Mouse (Mus musculus) lung, postnatal 10 days (tissue): ENCODE measurements at regions not wholly inside any gene's neighbourhood (a gene's known extent, or its start where the extent isn't known, plus 50 kb on each side); places are given as distances from the start of the nearest gene placed in this dataset.

ENCODE experiments used
- DNase-seq: peaks from one replicate; pipeline ENCODE4 v3.0.0; 2021

DNA sequence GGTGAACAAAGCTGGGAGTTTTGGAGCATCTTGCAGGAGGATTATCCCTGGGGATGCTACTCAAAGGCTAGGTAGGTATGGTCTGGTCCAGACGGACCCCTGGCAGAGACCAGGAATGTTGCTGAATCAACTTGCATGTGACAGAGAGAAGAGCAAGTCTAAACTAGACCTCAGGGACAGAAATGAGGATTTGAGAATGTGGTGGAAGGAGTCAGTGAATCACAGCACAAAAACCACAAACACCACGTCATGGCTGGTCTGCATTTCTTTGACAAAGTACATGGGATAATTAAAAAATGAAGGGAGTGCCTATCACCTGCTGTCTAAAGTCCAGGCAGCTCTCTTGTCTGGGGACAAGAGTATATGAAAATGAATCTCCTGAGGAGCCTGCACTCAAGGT is 95.1 kb upstream of the Ubl3 start:
- no peak for DNase-seq

DNA sequence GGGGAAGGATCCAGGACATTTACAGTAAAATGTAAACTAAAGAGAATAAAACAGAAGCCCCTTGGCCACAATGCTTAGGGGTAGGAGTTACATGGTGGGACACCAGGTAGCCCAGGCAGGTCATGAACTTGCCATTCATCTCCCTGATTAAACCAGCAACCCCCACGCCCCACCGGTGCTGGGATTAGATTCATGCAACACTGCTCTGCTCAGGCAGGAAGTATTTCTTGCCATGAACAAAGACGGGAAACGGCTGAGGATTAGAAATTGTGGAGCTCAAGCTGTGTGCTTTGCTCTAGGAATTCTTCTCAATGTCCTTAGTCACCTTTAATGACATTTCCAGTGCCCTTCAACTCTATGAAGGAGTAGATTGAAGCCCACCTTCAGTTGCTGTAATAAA is 93.2 kb upstream of the Ubl3 start:
- DNase-seq = no peak

DNA sequence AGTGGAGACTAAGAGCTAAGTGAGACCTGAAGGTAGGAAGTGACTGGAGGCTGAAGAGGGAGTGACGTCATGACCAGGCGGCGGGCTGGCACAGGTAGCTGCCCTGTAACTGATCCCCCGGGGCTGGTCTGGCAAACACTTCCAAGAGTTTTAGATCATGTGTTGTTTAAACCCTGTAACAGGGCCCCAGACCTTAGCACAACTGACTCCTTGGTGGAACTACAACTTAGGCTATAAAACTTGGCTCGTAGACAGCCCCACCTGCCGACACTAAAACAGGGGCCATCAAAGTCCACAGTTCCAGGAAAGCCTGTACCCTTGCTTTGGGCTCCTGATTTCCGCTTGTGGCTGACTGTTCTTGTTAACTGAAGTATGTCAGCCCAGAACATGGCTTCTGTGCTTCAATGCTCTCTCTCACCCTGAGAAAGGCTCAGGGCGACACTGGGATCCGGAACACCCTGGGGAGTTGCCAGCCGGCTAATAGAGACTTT is 92.6 kb upstream of the Ubl3 start:
- no peak for DNase-seq

DNA sequence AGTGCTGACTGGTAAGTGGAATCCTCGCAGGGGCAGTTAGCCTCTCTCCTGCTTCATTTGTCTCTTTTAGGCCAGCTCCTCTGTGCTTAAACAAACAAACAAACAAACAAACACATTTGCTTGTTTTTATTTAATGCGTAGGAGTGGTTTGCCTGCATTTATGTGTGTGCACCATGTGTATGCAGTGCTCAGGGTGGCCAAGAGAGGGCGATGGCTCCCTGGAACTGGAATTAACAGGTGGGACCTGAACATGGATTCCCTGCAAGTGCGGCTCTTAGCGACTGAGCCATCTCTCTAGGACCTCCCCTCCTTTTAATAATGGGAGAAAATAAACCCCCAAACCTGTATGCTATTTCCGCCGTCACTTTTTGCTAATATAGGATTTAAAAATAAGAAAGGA is 91.8 kb upstream of the Ubl3 start:
- no peak for DNase-seq

DNA sequence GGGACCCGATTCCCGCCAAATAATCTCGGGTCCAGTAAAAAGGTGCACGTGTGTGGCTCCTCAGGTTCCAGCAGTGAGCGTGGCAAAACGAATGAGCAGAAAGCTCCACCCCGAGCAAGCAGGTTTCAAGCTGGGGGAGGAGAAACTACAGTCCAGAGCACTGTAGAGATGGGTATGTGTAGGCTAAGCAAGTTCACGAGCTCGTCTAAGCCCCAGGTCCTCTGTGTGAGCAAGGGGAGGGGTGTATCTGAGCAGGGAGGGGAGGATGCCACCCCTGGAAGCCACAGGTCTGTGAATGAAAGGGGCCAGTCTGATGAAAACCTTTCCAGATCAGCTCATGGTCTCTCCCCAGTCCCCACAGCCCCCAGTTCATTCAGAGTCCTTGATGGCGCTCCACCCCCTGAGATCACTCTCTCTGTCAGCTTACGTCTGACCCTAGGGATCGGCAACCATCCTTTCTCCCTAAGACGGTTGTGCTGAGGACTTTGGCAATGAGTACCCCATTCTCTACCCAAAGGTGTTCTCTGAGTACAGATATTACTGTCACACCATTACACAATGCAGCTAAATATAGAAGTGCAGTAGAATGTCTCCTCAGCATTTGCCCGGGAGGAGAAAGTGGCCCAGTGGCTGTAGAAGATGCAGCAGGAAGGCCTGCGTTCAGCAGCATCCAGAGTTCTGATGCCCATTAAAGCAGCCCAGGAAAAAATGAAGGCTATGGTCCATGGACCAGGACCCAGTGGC is 89.2 kb upstream of the Ubl3 start:
- DNase-seq = no peak

DNA sequence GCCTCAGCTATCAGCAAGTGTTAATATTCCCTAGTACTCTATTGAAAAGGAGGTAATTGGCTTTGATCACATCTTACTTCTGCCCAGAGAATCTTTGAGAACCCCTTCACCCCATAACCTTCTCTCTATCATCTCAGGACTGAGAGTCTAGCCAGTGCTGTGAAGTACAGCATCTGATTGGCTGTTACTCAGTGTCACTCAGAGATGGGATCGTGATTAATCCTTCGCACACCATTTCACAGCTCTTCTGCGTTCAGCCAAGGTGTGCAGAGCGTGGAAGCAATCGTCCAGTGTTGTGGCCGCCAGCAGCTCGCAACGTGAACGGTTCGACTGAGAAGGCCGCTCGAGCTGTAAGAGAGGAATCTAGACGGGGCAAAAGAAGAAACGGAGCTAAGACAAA is 87.9 kb upstream of the Ubl3 start:
- no peak for DNase-seq

DNA sequence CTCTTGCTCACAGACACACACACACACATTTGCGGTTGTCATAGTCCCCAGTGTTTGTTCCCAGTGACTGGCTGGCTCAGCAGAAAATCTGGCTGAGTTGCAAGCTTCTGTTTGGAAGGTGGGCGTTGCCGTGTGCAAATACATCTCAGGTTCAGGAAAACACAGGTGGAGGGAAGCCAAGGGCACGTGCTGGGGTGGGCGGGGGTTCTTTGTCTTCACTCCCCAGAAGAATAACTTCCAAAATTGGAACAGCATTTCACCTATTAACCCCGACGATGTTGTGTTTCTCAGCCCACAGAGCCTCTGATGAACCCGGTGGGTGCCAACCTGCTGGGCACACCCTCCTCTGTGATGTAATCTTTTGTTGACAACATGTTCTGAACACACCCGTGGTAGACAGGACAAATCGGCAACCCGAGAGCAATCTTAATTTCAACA is 82.3 kb upstream of the Ubl3 start:
- peak; percentile 38 for DNase-seq

DNA sequence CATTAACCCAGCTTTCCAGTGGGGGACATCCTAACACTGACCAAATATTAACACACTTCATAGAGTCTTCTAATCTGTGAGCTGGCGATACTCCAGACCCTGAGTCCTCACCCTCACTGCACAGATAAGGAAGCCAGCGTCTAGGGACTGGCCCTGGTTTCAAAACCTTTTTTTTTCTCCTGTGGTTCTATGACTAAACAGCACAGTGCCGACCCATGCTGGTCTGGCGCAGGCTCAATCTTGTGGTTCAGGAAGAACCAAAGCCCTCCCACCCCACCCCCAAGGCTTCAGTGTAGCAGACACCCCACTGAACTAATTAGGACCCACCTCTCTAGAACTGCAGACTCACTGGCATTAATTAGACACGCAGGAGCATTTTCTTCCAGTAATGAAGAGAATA is 81.4 kb upstream of the Ubl3 start:
- DNase-seq = peak; percentile 29

DNA sequence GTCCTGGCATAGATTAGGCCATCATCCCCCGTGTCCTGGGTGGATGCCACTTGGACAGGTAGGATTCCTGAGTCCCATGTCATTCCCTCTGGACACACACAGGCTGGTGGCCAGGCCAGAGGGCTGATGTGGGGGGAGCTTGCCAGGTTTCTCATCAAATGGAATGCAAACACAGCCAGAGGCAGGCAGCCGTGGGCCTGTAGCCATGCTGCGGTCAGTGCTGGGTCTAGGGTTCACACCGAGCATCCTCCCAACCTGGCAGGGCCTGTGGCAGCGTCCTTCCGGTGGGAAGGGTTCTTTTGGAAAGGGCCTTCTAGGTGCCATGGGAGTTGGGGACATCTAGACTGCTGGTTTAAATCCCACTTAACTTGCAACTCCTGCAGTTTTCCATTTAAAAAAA is 80.7 kb upstream of the Ubl3 start:
- DNase-seq = no peak

DNA sequence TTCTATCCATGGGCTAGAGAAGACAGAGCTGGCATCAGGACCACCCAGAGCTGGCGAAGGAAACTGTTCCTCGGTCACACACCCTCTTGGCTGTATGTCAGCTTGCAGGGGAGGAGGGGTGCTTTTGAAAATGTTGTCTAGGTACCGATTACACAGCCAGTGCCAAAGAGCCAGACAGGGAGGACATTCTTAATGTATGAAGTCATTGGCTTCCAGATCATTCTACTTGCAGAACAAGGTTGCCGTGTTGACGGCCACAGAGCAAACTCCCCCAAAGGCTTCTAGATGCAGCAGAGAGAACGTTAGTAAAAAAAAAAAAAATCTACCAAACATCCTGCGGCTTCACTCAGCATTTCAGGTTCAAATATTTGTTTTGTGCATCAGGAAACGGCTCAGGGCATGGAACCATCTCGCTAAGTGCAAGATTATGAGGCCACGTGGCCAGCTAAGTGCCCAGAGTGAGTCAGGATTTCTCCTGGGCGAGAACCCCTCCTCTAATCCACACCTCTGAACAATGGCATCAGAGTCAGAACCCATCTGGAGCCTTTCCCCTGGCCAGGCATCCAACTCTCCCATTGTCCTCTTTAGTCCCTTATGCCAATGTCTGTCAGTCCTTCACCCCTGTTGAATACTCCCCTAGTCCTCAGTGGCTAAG is 80.1 kb upstream of the Ubl3 start:
- peak; percentile 58 for DNase-seq

DNA sequence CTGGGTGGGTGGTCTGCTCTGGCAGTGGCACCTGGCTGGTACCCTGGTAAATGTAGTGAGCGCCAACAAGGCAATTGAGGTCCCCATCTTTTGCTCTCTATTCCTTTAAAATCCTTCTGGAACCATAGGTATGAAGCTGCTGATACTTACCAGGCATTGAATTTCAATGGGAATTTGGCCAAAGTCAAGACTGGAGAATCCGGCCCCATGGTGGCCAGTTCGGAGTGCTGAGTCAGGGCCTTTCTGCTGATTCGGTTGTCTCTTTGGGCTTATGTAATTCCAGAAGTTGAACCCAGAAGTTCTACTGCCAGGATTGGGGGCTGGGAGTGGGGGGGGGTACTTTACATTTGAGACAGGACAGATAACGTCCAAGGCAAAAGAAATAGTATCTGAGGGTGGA is 79.0 kb upstream of the Ubl3 start:
- DNase-seq = no peak

DNA sequence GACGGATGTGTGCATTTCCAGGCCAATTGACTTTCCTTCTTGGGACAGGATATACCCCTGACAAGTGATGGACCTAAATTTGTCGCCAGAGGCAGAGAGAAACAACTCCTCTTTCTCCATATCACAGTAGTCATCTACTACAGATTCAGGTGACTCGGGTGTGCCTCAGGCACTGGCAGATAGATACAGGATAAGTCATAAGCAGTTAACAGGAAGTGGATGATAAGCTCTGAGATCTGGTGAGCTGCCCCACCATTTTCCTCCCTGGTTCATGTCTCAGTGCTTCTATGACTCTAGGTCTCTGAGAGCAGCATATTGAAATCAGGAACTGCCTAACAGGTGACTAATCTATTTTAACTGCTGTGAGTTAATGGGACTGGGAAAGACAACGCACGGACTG is 73.4 kb upstream of the Ubl3 start:
- DNase-seq = no peak

DNA sequence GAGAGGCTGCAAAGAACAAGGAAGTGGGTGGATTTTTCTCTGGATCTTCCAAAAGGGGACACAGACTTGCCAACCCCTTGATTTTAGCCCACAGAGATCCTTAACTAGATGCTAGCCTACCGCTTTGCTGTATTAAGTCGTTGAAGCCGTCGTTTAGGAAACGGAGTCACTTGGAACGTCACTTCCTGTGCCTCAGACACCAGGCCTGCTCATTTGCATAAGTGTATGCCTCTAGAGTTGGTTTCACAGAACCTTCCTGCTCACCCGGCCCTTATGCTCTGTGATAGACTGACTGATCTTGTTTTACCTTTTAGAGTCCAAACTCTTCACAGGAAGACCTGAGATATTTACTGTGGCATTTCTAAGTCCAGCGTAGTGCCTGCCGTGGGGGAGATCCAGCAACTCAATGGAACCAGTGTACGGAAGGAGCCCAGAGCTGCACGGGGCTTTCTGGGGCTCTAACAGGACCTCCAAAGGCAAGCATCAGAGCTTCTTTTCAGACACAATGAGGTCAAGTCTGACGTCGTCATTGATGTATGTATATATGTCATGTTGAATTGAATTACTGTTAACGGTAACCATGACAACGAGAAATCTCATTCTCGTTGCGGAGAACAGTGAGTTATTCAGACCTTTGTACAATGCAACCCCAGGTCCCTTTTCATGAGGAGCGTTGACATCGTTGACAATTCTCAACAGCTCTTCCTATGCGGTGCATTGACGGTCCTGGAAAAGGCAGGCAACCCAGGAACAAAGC is 72.2 kb upstream of the Ubl3 start:
- no peak for DNase-seq

DNA sequence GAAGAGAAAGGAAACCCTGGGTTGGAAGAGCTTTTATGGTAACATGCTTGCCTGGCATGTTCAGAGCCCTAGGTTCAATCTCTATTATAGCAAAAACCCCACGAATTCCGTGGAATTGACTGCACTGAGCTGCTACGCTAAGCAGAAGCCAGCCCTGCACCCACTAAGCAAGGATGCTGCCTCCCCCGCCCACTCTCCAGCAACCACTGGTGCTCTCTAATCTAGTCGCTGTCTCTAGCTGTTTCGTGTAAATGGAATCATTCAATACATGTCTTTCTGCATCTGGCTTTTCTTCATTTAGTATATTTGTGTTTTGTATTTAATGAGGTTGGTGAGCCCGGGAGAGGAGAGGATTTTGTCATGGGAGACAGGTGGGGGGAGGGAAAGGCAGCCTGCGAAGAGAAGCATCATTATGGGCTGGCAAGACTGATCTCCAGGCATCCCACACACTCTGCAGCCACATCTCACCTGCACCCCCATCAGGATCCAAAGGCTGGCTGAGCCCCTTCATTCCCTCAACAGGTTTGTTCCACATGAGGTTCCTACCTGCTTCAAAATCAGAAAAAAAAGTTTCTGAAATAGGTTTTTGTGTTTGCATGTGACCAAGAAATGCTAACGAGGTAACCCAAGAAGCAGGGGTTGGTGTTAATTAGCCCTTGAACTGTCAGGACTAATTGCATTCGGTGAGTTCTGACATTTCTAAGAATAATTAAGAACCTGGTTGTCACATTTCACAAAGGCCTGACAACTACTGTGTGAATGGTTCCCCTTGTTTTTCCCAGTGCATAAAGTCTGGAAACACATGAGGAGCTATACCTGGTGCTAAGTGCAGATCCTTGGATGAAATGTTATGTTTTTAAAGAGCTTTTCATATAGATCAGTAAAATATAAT is 68.6 kb upstream of the Ubl3 start:
- no peak for DNase-seq

DNA sequence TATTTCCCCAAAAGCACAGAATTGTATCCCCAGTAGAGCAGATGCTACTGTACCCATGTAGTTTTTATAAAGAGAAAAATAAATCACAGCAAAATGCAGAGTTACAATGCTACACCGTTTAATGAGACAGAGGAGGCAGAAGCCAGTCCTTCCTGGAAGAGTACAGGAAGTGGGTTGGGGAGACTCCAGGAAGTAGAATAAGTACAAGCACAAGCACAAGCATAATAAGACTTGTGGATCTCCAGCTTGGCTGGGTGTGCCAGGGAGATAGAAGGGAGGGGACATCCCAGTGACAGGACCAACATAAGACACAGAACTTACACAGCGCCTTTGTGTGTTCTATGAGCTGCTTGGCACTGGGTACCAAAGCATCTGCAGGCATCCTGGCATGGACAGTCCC is 67.3 kb upstream of the Ubl3 start:
- no peak for DNase-seq

DNA sequence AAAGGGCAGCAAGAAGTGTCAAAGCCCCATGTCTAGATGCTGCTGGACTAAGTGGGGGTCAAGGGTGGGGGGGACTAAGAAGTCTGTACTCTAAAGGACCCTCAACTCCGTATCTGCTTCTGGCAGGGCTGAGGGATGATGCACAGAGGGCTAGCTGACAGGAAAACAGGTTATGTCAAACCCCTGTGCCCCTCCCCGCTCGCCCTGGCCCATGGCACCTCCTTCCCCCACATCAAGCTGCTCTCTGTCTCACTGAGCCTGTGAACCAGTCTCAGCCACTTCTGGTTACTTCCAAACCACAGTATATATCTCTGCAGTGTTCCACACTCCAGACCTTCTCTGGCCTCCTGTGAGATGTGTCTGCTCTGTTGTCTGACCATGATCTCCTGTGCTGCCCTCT is 63.8 kb upstream of the Ubl3 start:
- DNase-seq = no peak

DNA sequence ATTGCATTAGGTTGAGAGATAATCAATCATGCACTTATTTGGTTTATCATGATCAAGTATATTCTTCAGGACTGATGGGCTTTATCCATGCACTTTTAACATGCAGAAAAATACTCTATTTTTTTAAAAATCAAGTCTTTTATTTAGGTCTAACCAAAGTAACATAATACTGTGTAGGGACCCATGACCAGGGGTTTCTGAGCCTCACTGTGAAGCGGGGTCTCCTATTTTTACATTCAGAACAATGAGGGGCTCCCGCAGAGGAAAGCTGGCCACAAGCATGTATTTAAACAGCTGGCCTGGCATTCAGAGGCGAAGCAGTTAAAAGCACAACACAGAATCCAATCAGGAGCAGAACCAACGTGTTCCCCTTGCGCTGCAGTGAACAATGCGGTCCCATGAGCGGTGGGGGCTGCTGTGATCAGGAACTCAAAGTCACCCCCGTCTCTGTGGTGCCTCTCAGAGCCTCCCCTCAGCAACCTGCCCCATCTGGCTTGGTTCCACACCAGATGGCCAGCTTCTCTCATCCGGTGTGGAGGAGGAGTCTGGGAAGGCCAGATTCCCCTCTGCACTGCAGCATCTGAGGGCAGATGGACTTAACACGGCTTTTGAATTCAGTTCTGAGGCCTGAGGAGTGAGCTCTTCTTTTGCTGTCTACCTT is 63.2 kb upstream of the Ubl3 start:
- peak; percentile 54 for DNase-seq

DNA sequence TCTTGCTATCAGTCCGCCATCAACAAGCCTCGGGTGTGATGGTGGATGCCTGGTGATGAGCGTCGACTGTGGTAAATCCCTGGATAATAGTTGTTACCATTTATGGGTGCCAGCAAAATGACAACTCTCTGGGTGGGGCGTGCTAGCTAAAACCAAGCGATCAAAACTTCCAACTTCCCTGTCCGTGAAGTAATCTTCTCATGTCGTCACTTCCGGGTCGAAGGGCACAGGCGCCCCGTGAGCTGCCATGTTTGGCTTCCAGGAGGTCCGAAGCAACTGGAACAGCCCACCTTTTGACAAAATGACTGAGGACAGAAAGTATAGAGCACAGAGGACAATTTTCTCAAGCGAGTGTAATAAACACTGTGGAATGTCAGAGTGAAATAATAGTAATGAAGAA is 62.5 kb upstream of the Ubl3 start:
- DNase-seq = no peak

DNA sequence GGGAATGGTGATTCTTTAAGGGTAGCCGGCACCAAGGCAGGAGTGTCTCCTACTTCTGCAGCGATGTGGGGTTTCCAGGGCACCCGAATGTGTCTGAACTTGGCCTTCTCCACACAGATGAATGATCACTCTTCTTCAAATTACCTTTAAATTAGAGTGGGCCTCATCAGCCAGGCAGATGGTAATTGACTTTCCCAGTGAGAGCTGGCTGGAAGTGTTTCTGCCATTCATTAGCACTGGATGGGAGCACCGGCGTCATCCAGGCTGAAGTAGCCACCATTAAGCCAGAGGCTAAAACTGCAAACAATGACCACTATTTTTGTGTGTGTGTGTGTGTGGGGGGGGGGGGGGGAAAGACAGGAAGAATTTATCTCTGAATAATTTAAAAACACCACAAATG is 58.7 kb upstream of the Ubl3 start:
- no peak for DNase-seq

DNA sequence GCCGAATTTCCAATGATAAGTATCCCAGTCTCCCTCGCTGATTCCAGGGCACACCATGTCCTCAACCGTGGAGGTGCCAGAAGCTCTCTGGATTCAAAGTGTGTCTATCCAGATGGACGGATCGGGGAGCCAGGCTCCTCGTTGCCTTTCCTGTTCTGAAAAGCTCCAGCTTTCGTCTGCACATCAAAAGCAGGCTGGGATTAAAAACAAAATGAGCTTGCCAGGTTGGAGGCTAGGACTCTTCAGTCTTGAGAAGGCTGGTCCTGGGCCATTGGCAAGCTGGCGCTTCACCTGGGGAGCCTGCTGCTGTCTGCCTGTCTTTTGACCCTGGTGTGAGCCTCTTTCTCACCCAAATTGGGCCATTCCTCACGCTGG is 56.9 kb upstream of the Ubl3 start:
- DNase-seq = no peak

DNA sequence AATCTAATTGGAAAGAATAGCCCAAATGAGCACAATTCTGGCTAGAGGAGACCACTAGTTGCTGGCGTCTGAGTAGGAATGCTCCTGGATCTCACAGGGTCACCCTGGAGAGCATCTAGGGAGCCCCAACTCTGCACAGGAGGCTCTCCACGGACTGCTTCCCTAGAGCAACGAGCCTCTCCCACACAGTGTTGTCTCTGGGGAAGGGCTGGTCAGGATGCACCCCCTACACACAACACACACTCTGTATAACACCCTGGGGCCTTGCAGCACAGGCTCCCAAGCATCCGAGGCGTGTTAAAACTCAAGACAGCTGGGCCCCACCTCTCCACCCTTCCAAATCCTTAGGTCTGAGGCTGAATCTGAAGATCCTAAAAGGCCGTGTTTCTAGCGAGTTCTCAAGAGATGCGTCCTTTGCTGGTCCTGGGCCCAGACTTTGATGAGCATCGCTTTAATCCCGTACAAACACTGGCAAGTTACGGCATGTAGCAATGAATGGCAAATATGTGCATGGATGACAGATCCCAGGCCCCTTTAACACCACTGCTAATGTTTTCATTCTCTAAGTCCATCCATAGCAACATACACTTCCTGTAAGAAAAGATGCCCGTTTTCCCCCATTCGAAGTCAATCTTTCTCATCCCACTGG is 56.4 kb upstream of the Ubl3 start:
- DNase-seq = no peak

DNA sequence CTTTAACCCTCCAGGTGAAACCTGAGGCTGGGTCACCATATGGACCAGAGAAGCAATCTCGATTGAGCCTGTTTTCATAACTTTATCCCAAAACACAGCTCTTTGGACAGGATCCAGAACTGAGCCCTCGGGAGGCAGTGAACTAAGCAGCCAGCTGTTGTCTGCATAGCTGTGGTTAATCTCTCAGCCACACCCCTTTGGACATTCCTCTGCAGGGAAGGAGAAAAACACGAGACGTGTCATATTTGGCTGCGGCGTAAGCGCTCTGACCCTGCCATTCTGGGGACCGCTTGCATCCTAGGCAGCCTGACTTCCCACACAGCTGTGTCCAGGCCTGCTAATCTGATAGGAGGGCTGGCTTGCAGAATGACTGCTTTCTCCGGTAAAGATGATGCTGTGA is 55.6 kb upstream of the Ubl3 start:
- DNase-seq = peak; percentile 90
